Mouse (Mus musculus) adrenal gland, postnatal 36 days (tissue): ENCODE results near the gene Gpr63. TPM values are rescaled to one million over a fixed set of nuclear protein-coding genes. Genes with fewer than 3 reads are reported as not detected.
A peak's percentile ranks its signal among the peaks of the same experiment; 100 is the strongest.
"Not testable (repeated sequence)": the region's sequence is repeated elsewhere in the genome, so short reads cannot be mapped to it uniquely, and the experiment has no call there.

Experiments used
- DNase-seq, 2 experiments: peaks; one replicate each; pipeline ENCODE4 v3.0.0; 2021; ENCODE audit warnings: mixed read lengths in 1 of 2
- long read RNA-seq, 2 experiments: library from polyadenylated mRNA; stranded (forward); transcript quantifications; one replicate each; pipeline ENCODE4 v2.0.0; 2021; ENCODE audit warnings: borderline sequencing depth in 2 of 2
- total RNA-seq, 2 experiments: library from RNA; stranded (reverse); gene quantifications; 2 replicates each; pipeline ENCODE4 v1.2.3; 2021

Gene Gpr63
- total RNA-seq = 1 to 10 TPM; 3.4 to 4.7 TPM
- long read RNA-seq, experiment 1 = 0 reads
- long read RNA-seq, experiment 2 = 0 reads

DNA sequence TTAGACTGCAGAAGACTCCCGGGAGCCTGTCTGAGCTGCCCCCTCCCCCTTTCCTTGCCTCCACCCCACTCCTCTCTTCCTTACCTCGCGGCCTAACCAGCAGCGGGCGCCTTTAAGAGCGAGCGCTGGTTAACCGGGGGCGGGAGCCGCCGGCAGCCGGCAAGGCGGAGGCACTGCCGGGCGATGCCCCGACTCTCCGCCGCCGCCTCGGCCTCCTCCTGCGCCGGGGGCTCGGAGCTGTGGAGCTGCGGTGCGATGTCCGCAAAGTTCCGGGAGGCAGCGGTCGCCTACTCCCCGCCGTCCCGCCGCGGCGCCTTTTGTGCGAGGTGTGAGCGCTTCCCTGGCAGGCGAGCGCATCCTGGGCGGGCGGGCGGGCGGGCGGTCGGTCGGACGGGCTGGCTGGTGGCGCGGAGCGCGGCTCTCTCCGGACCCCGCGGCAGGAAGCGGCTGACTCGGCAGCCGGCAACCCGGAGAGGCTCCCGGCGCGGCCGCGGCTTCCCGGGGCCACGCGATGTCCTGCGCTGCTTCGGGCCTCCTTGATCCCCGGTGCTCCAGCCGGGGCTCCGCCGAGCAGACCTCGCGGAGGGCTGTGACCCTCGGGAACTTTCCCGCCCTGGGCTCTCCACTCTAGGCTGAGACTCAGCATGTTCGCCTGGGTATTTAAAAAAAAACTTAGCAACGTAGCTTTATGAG is at the start of gene Gpr63:
Gene Gpr63 (plus strand): TSS at position 109 of the 693 bp plus-strand sequence.
- peak; percentile 74 to 85 for DNase-seq

DNA sequence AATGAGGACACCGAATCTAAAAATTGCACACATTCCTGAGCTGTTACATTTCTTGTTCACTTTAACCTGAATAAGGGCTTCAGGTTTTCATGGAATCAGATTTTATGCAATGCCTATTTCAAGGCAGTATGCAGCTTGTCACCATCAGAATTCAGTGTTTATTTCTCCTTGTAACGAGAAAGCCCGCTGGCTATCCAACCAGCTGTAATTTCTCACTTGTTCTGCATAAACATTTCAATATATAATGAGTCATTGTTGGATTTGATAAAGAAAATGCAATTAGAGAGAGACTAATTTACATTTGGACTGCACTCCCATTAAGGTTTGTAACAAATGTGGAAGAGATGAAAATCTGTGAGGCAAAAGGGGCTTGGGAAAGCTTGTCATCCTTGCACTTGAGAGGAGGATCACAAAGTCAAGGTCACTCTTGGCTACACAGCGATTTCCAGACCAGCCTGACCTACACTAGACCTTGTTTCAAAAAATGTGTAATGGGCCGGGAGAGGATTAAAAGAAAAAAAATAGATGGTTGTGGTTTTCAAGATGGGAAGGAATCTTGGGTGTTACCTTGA is 46.1 kb upstream of the Gpr63 start:
- no peak for DNase-seq

DNA sequence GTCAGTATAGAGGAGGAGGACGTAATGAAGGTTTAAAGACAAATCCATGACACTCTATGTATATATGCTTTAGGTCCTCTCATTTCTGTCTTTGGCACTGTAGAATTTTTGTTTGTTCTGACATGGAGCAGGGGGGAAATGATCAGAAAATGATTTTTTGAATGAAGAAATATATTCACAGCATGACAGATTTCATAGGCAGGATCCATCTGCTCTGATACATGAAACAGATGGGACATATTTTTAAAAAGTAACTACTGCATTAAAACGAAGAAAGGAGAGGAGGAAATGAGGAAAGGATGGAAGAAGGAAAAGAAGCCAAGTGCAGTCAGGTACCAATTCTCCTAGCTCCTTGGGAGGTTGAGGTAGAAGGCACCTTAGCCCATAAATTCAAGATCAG is 41.5 kb upstream of the Gpr63 start:
- no peak for DNase-seq

DNA sequence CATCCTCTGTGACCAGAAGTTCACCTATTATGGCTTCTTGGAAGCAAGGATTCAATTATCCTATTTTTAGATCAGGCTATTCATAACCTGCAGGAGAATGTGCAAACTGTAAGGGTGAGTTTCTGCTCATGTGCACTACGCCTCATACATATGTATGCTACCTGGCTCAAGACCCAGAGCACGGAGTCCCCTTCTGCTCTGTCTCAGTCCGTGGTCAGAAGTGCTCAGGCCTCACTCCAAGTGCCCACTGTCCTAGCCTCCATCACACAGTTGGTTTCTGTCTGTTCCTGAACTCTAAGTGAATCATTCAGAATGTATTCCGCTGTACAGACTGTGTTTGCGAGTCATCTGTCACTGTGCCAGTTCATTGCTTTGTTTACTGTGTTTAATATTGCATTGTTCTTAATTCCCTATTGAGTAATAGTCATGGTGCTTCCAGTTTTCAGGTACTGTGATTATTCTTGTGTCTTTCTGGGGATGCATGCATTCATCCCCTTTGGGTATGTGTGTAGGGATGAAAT is 37.9 kb upstream of the Gpr63 start:
- no peak for DNase-seq

DNA sequence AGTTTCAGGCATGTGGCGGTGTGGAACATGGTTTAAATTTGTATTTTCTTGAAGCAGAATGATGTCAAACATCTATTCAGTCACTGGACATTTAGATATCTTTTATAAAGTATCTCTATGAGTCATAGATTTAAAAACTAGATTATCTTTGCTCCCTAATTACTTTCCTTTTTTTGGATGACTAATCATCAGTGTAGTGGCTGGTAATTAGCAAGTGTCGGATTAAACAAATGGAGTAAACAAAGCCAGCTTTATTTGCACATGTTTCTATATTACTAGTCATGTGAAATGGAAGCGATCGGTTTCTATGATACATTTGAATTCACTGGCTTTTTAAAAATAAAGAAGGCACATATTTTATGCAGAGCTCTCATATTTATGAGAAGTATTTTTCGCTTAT is 37.3 kb upstream of the Gpr63 start:
- no peak for DNase-seq

DNA sequence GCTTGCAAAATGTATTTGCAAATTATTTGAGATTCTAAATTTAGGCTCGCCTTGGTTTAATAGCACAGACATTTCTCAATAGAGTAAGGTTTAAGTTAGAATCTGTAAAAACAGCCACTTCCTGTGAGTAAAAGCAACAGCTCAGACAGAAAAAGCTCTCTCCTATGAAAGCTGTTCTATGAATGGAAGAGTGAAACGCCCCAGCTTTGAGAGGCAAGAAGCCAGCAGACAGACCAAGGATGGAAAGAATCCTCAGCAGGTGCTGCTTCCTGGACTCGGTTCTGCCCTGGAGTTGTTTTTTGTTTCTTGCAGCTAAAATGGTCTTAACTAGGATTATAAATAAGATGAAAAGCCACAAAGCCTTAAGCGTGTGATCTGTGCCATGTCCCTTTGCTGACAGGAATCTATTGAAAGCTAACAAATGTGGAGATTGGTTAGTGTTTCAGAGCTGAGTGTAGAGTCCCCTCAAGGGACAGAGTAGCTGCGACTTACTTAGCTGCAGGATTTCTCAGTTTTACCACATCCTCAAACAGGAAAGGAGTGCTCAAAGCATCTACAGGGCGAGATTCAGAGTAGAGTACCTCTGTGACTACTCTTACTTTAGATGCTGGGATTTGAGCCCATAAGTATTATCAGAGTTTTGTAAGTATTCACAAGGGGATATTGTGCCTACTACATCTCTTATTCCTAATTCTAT is 23.3 kb upstream of the Gpr63 start:
- DNase-seq = no peak

DNA sequence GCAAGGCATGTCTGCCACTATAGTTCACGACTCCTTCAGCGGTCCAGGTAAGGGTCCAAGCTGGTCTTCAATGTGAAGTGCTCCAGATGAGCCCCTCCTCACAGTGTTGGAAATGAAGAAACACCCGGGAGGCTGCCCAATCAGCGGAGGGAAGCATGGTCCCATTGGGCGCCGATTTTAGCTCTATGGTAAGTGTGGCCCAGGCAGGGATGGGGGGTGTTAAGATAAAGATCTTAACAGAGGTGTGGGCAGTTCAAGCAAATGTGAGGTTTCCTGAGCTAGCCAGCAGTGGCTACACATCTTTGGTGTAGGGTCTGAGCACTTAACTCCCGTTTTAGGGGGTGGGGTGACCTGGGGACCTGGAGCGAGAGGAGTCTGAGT is 299 bp upstream of the Gpr63 start:
- no peak for DNase-seq

DNA sequence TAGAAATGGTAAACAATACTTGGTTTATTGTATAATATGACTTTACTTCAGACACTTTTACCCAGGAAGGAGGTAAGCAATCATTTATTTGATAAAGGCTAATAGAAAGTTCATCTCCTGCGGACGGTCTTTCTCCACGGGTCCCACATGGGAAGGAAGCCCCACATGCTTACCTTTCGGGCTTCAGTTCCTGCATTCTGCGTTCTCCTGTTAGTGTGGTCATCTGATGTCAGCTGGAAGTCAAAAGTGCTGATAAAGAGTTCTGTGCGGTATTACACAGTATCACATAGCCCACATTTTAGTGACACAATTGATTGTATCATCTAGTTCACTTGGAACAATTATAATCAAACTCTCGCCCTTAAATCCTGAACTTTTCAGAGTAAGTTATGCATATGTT is 1.0 kb downstream of the Gpr63 start:
- DNase-seq = no peak

DNA sequence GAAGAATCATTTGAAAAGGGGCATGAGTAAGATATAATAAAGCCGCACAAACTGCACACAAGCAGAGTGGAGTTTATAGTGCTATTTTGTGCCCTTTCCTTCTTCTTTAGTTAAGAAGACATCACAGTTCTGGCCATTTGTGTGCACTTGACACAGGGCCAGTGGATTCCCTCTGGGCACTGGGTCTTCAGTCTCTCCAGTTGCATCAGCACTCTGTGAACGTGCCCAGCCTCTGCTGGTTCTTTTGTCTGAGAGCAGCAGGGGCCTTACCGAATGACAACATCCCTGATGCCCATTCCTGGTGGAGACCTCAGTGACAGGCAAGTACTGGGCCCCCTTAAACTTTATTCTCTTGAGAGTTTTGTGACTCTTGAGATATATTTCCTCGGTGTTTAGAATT is 12.4 kb downstream of the Gpr63 start:
- DNase-seq = no peak

DNA sequence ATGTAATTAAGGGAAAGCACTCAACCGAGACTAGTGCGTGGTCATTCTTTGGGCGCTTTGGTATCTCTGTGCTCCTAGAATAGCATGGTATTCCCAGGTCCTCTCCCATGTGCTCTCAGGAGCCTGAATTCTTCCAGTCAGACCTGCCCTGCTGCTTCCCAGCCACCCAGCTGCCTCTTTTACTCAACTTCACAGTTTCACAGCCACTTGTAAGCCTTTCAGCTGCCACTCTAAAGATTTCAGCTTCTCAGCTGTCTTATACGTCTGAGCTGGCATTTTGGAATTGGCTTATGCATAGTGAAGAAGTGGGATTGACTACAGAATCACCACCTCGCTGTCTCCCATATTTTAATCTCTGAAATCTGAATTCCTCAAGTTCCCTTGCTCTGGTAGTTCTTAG is 19.4 kb downstream of the Gpr63 start:
- DNase-seq = no peak

DNA sequence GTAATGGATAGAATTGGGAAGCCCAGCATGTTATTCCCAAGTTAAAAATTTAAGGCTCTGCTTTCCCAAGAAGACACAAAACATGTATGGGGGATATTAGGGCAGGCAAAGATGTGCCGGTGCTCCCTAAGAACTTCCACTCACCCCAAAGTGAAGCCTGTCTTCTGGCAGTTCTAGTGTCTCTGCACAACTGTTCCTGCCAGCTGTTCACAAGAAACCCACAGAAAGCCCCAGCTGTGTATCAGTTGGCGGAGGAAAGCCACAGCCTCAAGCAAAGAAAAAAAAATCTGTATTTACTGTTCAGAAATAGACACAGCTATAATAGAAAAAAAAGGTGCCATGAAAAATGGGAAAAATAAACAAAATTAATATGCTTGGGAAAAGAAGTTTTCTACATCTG is 25.3 kb downstream of the Gpr63 start:
- no peak for DNase-seq

DNA sequence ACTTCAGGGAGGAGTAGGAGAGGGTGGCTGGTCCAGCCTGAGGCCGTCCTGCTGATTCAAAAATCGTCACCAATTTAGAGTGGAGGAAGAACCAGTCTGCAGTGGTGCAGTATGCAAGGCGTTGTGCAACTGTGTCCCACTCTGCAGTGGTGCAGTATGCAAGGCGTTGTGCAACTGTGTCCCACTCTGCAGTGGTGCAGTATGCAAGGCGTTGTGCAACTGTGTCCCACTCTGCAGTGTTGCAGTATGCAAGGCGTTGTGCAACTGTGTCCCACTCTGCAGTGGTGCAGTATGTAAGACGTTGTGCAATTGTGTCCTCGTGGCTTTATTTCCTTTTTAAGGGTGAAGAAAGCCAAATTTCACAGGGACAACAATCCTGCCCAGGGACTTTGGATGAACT is 43.1 kb downstream of the Gpr63 start:
- DNase-seq = not testable (repeated sequence)

DNA sequence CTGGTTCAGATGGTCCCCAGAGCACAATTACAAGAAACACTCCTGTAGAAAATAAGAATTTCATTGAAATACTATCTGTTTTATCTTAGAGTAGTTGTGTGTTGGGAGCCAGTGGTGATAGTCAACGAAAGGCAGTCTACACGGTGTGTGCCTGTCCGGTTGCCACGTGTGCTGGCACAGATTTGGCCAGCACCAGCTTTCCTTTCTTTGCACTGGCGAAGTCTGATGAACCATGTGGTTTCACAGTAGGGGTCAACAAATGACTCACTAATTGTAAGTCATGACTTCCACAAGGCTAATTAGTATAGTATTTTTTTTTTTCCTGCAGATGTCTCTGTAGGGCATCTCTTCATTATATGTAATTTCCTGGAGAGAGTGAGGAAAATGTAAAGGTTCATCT is 45.6 kb downstream of the Gpr63 start:
- no peak for DNase-seq

DNA sequence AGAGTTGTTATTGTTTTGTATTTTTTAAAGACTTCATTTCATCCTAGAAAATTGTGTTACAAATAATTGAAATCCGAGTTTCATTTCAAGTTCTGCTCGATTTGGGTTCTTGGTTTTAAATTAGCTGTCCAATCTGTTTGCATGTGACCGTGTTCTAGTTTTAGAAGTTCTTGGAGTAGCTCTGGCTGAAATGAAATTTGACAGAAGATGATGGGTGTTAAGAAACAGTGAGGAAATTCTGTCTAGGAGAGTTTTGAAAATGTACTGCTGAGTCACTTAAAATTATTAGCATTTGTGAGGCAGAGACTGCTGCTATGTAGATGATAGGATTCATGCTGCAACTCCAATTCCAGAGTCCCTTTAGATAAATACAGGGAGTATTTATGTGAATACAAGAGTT is 46.5 kb downstream of the Gpr63 start:
- no peak for DNase-seq

DNA sequence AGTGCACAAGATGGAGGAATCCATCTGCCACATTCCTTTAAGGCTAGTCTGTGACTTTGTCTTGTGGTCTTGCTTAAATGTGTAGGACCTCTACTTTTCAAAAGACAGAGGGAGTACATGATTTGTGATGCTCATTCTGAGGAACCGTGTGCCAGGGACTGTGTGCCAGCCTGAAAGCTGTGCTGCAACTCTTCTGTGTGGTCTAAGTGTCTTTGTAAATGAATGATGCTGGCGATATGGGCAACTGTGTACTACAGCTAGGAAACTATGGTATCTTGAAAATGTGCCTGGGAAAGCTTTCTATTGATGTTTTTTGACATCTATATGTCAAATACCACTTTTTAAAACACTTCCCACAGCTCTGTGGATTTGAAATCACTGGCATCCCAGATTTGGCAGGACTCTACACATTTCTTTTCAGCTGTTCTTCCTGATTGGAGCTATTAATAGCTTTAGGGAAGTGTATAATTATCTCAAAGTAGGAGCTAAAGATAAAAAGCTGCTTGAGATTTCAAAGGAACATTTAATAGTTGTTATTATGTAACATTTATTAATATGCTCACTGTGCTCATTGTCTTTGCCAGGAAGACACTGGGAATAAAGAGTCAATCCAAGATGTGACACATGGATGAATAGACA is 48.9 kb downstream of the Gpr63 start:
- DNase-seq = no peak

DNA sequence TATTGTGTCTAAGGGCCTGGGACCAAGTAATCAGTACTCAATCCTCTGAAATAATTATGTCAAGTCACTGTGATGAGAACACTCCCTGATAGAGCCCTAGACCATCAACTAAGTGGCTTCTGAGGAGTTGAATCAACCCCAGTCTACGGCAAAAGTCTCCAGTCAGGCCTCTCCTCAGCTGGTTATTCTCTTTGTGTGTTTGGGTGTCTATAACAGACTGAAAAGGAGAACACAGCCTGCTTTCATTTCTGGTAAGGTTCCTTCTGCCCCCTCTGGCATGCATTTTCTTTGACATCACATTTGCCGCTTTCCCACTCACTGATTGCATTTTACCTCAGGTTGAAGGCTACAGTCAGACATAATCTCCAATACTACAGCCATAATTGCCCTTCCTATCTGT is 62.0 kb downstream of the Gpr63 start:
- DNase-seq = no peak

DNA sequence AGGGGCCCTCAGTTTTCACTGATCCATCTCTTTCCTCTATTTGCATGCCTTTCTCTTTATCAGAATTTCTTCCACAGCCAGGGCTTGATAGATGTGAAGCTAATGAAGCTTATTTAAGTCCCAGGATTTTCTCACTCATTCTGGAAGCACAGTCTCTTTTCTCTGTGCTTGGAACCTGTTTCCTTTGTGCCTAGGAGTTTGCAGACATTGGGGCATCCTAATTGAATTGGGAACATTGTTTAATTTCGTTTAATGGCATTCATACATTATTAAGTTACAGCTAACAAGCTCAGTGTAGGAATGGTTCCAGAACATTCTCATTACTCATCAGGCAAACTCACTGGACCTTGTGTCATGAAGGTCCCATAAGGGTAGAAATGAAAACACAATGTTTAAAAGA is 62.5 kb downstream of the Gpr63 start:
- peak in 1 of 2 experiments; percentile 1 for DNase-seq

DNA sequence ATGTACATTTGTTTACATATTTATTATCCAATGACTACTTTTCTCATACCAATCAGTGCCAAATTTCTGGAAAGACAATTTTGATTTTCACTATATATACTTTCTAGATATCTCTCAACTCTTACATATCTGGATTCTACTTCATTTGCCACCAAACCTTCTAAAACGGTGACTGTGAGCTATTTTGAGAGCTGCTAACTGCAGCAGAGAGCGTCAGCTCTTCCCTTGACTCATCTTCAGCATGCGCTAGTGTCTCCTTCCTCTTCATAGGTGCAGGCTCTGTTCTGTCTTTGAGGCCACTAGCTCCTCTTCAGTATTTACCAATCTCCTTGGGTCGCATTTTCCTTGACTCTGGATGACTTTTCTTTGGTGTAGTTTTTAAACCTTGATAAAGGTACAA is 63.7 kb downstream of the Gpr63 start:
- DNase-seq = no peak

DNA sequence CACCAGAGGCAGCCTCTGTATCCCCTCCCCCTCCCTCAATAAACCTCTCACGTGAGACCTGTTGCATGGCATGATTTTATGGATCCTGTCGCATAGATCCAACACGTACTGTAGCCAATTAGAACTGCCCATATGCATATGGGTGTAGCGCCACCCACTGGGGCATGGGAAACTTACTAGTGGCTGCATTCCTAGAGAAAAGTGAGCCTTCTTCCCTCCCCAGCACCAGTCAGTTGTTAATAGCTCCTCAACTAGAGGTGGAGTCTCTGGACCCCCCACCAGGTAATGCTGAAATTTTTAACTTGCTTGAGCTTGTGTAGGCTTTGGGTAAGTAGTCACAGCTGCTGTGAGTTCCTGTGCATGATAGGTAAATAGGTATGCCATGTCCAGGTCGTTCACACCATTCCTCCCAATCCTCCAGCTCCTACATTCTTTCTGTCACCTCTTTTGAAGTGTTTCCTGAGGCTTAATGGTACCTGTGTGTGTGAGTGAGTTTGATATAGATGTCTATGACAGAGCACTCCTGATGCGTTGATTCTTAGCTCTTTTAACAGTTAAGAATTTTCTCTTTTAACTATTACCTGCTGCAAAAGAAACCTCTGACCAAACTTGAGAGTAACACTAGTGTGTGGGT is 69.1 kb downstream of the Gpr63 start:
- peak; percentile 26 to 45 for DNase-seq

DNA sequence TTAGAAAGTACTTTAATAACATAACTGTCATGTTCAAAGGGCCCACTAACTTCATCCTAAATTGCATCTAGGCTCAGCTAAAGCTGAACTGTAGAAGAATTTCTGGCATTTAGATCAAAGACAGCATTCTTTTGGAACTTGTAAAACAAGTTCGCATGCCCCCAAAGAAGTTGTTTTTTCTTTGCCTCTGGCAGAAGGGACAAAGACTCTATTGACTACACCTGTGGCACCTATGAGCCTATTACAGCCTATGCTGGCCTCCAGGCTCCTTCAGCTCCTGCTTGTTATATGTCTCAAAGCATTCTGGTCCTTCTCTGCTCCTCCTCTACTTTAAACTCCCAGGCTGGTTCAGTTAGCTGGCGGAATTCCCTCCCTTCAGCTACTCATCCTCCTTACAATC is 69.6 kb downstream of the Gpr63 start:
- no peak for DNase-seq

DNA sequence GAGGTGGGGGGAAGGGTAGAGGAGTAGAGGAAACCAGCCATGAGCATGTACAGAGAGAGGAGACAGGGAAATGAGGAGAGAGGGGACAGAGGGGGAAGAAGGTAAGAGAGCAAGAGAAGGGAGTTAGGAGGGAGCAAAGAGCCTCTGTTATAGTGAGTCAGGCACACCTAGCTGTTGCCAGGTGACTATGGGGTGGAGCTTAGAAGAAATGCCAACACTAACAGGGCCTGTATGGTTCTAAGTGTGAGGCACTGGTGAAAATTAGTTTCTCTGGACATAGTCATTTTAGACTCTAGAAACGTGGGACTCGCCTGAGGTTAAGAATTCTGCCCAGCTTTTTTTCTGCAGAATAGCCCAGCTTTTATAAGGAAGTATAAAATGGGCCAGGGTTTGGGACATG is 71.1 kb downstream of the Gpr63 start:
- no peak for DNase-seq

DNA sequence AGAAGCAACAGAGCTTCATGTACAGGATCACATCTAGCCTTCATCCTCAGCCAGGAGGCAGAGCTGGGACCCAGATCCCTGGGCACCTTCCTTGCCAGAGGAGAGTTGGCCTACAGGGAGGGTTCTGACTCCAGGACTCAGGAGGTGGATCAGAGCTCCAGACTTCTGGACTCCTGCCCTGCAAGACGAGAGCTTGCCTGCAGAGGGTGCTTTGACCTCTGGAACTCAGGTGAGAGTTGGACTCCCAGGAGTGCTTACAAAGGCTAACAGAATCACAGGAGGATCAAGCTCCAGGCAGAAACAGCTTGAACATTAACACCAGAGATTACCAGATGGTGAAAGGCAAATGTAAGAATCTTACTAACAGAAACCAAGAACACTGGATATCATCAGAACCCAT is 89.3 kb downstream of the Gpr63 start:
- not testable (repeated sequence) for DNase-seq
